21 mouse cellular contexts compared by ENCODE assay signal in the genomic region with DNA sequence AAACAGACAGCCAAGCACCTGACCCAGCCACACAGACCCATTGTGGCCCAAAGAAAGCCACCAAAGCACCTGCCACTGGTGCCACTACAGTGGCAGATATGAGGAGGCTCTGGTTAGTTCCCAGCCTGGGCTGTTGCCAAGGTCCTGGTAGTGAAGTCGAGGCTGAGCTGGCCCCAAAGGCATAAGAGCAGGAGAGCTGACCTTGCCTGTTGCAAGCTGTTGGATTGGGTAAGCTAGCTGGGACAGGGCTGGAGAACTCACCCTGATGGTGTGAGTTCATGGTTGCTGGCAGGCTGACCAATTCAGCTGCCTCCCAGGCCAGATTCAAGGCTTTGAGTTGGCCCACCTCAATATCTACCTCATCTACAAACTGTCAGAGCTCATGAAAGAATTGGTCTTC. TPM values are rescaled to one million over a fixed set of nuclear protein-coding genes. Genes with fewer than 3 reads are reported as not detected.
DNase-seq lines count a peak whose midpoint lies in the region; ATAC-seq lines count a peak whose summit lies in the region.
"Had no signal": no experiment of that assay in that cellular context is flagged by ENCODE, and none has a peak within 500 bp of the region (broad histone marks: within the 10 kb centered on the region; RNA-seq: fewer than 3 reads in every experiment).

No protein-coding gene starts in this region.

- DNase-seq in ovary, postnatal 36 days (ENCODE audit: low spot score) = peak; percentile 12
- no peak for DNase-seq in ovary, postnatal 10 days (ENCODE audit: low spot score)
- peak; percentile 57 for DNase-seq in adrenal gland, postnatal 25 days
- peak; percentile 22 for DNase-seq in gastrocnemius, postnatal 10 days
- DNase-seq in layer of hippocampus, postnatal 36 days = no peak
- no peak for DNase-seq in lung, postnatal 14 days
- DNase-seq: B cell, adult 2 months; cerebellum, adult 8-10 months; kidney, adult 9 months; kidney, postnatal 36 days; liver; lung, postnatal 4 days; right cerebral cortex, adult 18-20 months; spleen, adult 18-20 months had no signal

- no peak for ATAC-seq in megakaryocyte, adult 5-6 weeks (ENCODE audit: poor library complexity, severe bottlenecking)
- ATAC-seq: forebrain, embryonic 15.5 days; hindbrain, embryonic 16.5 days; intestine, embryonic 15.5 days; midbrain, embryonic 15.5 days had no signal

RNA-seq across cellular contexts. Expression of gene Atp8b4, which starts 4.7 kb away (rescaled TPM):
- total RNA-seq in adrenal gland, postnatal 25 days (2021) = 0.82 and 1.00 TPM in 2 replicates
- under 1 TPM; 0.49 to 0.99 TPM for total RNA-seq in gastrocnemius, postnatal 10 days (2021)
- total RNA-seq in layer of hippocampus, postnatal 36 days (2021) = not detected
- total RNA-seq in megakaryocyte, adult 5-6 weeks (2015) = 108 TPM in 2 replicates
- 123 and 127 TPM in 2 replicates for total RNA-seq in megakaryocyte, adult 5-6 weeks (2017)
- total RNA-seq: left cerebral cortex, postnatal 36 days had no signal

RNA-seq across cellular contexts. Expression of gene Slc27a2, which starts 47.1 kb away (rescaled TPM):
- 18.8 and 40.4 TPM in 2 replicates for total RNA-seq in adrenal gland, postnatal 25 days (2021)
- under 1 TPM in 1 of 2 experiments, not detected in 1; 0.56 TPM for total RNA-seq in gastrocnemius, postnatal 10 days (2021)
- 10 to 100 TPM; 11.1 to 12.0 TPM for total RNA-seq in layer of hippocampus, postnatal 36 days (2021)
- total RNA-seq in megakaryocyte, adult 5-6 weeks (2015) = not detected in 2 replicates
- total RNA-seq in megakaryocyte, adult 5-6 weeks (2017) = 0.07 and 0.53 TPM in 2 replicates
- total RNA-seq: CH12.LX had no signal

Comparison
In these comparisons a context has a peak if more than half of its experiments do, and no peak if none do; other contexts are left out.
1. DNase-seq: peak in ovary, postnatal 36 days (single experiment), adrenal gland, postnatal 25 days (single experiment) and gastrocnemius, postnatal 10 days (single experiment); none in ovary, postnatal 10 days (single experiment), layer of hippocampus, postnatal 36 days (0 of 2) and lung, postnatal 14 days (single experiment).
2. RNA of gene Atp8b4, which starts 4.7 kb away (total RNA-seq): 108 to 127 TPM in megakaryocyte, adult 5-6 weeks; 0.49 to 0.99 TPM in gastrocnemius, postnatal 10 days, 0.82 to 1.00 TPM in adrenal gland, postnatal 25 days and not detected in layer of hippocampus, postnatal 36 days; every median in the first group is over 10 times any median in the second.
3. RNA of gene Slc27a2, which starts 47.1 kb away (total RNA-seq): 18.8 to 40.4 TPM in adrenal gland, postnatal 25 days and 11.1 to 12.0 TPM in layer of hippocampus, postnatal 36 days; 0.56 TPM in gastrocnemius, postnatal 10 days and 0.07 to 0.53 TPM in megakaryocyte, adult 5-6 weeks; every median in the first group is over 4 times any median in the second.